Mouse (Mus musculus) stomach, postnatal 0 days (tissue): ENCODE measurements around the gene Rftn1.

Experiments used
- CTCF ChIP-seq: IDR thresholded peaks from 2 replicates; pipeline ENCODE4 v1.5.1; 2016; ENCODE audit warnings: antibody characterized with exemption, low read depth, mild to moderate bottlenecking, moderate library complexity
- EP300 ChIP-seq: optimal IDR thresholded peaks from 2 replicates; pipeline ENCODE3; 2016; ENCODE audit warnings: antibody characterized with exemption

DNA sequence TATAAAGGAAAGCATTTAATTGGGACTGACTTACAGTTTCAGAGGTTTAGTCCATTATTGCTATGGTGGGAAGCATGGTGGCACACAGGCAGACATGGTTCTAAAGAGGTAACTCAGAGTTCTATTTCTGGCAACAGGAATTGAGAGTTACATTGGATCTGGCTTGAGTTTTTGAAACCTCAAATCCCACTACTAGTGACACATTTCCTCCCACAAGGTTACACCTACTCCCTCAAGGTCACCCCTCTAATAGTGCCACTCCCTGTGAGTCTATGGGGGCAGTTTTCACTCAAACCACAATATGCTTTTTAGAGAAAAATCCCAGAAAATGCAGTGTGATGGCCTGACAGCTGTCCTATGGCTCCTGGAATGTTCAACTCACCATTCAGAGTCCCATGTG is 231.5 kb downstream of the Rftn1 start:
- TF ChIP-seq CTCF = no peak
- no peak for TF ChIP-seq EP300
